Mouse (Mus musculus) liver, embryonic 11.5 days (tissue): ENCODE measurements around the gene Abcc8. TPM values are rescaled to one million over a fixed set of nuclear protein-coding genes. Genes with fewer than 3 reads are reported as not detected.

ENCODE experiments used
- ATAC-seq: fragments of 200-750 bp; cut with Nextera tagmentation; replicated peaks from 2 replicates; pipeline ENCODE4 v1.8.0; 2017; ENCODE audit warnings: moderate number of reproducible peaks, mild to moderate bottlenecking, moderate TSS enrichment, moderate library complexity; ENCODE audit not compliant: low FRiP score
- DNase-seq: peaks from one replicate; pipeline ENCODE4 v3.0.0-alpha.2; 2017; ENCODE audit warnings: low spot score
- H3K27ac ChIP-seq: fragments of 300-500 bp; sonication (generic); 2 replicates; pipeline ENCODE4 v1.5.1; 2014; ENCODE audit warnings: mild to moderate bottlenecking, low read depth, low read length, control low read depth
- H3K27me3 ChIP-seq: fragments of 300-500 bp; sonication (generic); replicated peaks from 2 replicates; pipeline ENCODE4 v1.6.1; 2014; ENCODE audit warnings: low read length, mixed read lengths; ENCODE audit not compliant: control insufficient read depth, insufficient read depth
- H3K36me3 ChIP-seq: fragments of 300-500 bp; sonication (generic); 2 replicates; pipeline ENCODE4 v1.6.1; 2014; ENCODE audit warnings: mild to moderate bottlenecking, low read length, moderate library complexity, mixed read lengths; ENCODE audit not compliant: control insufficient read depth, insufficient read depth
- H3K4me1 ChIP-seq: fragments of 300-500 bp; sonication (generic); replicated peaks from 2 replicates; pipeline ENCODE4 v1.6.1; 2014; ENCODE audit warnings: low read length, mixed read lengths; ENCODE audit not compliant: control insufficient read depth, insufficient read depth
- H3K4me2 ChIP-seq: fragments of 300-500 bp; sonication (generic); 2 replicates; pipeline ENCODE4 v1.6.1; 2014; ENCODE audit warnings: mild to moderate bottlenecking, control low read depth, moderate library complexity
- H3K4me3 ChIP-seq: fragments of 300-500 bp; sonication (generic); 2 replicates; pipeline ENCODE4 v1.5.1; 2014; ENCODE audit warnings: low read depth, low read length, control low read depth
- H3K9ac ChIP-seq: fragments of 300-500 bp; sonication (generic); 2 replicates; pipeline ENCODE4 v1.6.1; 2014; ENCODE audit warnings: low read depth, low read length, control low read depth
- H3K9me3 ChIP-seq: fragments of 300-500 bp; sonication (generic); 2 replicates; pipeline ENCODE4 v1.6.1; 2016; ENCODE audit warnings: low read length, inconsistent platforms, mixed read lengths; ENCODE audit not compliant: control insufficient read depth
- WGBS: fragments of 180-500 bp; shearing (Covaris S2); extraction: QIAGEN DNeasy Blood & Tissue Kit; methylation state at CpG from one replicate; pipeline ENCODE4 v1.1.7; 2014; 5-methylcytosine and 5-hydroxymethylcytosine counted together
- polyA plus RNA-seq: library from polyadenylated mRNA; unstranded; fragments of >200 nt; fragmentation: Nextera tagmentation; extraction: Ambion mirVana; gene quantifications from 2 replicates; pipeline ENCODE4 v1.2.1, GENCODE M21; 2014

Gene Abcc8
- polyA plus RNA-seq, 1 experiment from 2014 or later: 0.71 TPM

- 90% methylated on average over 11 of the region's 11 CpGs for WGBS
- H3K4me1 ChIP-seq: no peaks in the 10 kb centered on the region
- H3K4me3 ChIP-seq: no peak overlapping the region
- DNase-seq (no peak), ATAC-seq (no peak)
- no peak overlapping the region for H3K27ac ChIP-seq
- no peaks in the 10 kb centered on the region for H3K9me3 ChIP-seq
- H3K9ac ChIP-seq: no peak overlapping the region
- H3K27me3 ChIP-seq: no peaks in the 10 kb centered on the region
- H3K4me2 ChIP-seq: no peak overlapping the region
- no peaks in the 10 kb centered on the region for H3K36me3 ChIP-seq
Measured at GRCm38 (mm10) chr7:46165876-46166275, 14.0 kb downstream of the Abcc8 start.

GRCm38 (mm10) chr7:46162731-46163130 lies 17.1 kb downstream of the Abcc8 start:
- WGBS: 71% methylated on average over 5 of the region's 5 CpGs
- Histone ChIP-seq H3K4me3 (no peak overlapping the region), H3K27me3 (no peaks in the 10 kb centered on the region), H3K9ac (no peak overlapping the region), H3K9me3 (no peaks in the 10 kb centered on the region), H3K27ac (no peak overlapping the region), H3K36me3 (no peaks in the 10 kb centered on the region), H3K4me2 (no peak overlapping the region), H3K4me1 (no peaks in the 10 kb centered on the region)
- DNase-seq (no peak), ATAC-seq (no peak)

- Histone ChIP-seq H3K9me3 (no peaks in the 10 kb centered on the region), H3K4me1 (no peaks in the 10 kb centered on the region), H3K27me3 (no peaks in the 10 kb centered on the region), H3K9ac (no peak overlapping the region), H3K4me3 (no peak overlapping the region), H3K4me2 (no peak overlapping the region), H3K27ac (no peak overlapping the region), H3K36me3 (no peaks in the 10 kb centered on the region)
- ATAC-seq (no peak), DNase-seq (no peak)
- 72% methylated on average over 11 of the region's 11 CpGs for whole genome bisulfite sequencing
Measured at GRCm38 (mm10) chr7:46162132-46162727, 17.6 kb downstream of the Abcc8 start.

- 43% methylated on average over 3 of the region's 3 CpGs for WGBS
- Histone ChIP-seq H3K4me3 (no peak overlapping the region), H3K9ac (no peak overlapping the region), H3K27ac (no peak overlapping the region), H3K9me3 (no peaks in the 10 kb centered on the region), H3K27me3 (no peaks in the 10 kb centered on the region), H3K4me1 (no peaks in the 10 kb centered on the region), H3K4me2 (no peak overlapping the region), H3K36me3 (no peaks in the 10 kb centered on the region)
- ATAC-seq (no peak), DNase-seq (no peak)
Measured at GRCm38 (mm10) chr7:46161615-46162014, 18.2 kb downstream of the Abcc8 start.

GRCm38 (mm10) chr7:46157746-46158145 lies 22.1 kb downstream of the Abcc8 start:
- H3K4me2 ChIP-seq: no peak overlapping the region
- no peak for ATAC-seq
- WGBS: 69% methylated on average over 7 of the region's 7 CpGs

GRCm38 (mm10) chr7:46154498-46155488 lies 25.0 kb downstream of the Abcc8 start:
- Histone ChIP-seq H3K4me1 (no peaks in the 10 kb centered on the region), H3K4me2 (no peak overlapping the region), H3K4me3 (no peak overlapping the region), H3K36me3 (no peaks in the 10 kb centered on the region), H3K9me3 (no peaks in the 10 kb centered on the region), H3K27me3 (no peaks in the 10 kb centered on the region), H3K27ac (no peak overlapping the region), H3K9ac (no peak overlapping the region)
- DNase-seq: no peak
- ATAC-seq: no peak
- 74% methylated on average over 18 of the region's 18 CpGs for WGBS

More at GRCm38 (mm10) chr7:46157746-46158145, 22.1 kb downstream of the Abcc8 start:
- no peaks in the 10 kb centered on the region for H3K36me3 ChIP-seq
- H3K4me1 ChIP-seq: no peaks in the 10 kb centered on the region
- H3K9ac ChIP-seq: no peak overlapping the region
- H3K27me3 ChIP-seq: no peaks in the 10 kb centered on the region
- DNase-seq: no peak
- no peaks in the 10 kb centered on the region for H3K9me3 ChIP-seq
- H3K27ac ChIP-seq: no peak overlapping the region
- H3K4me3 ChIP-seq: no peak overlapping the region

GRCm38 (mm10) chr7:46152819-46153351 lies 26.9 kb downstream of the Abcc8 start:
- H3K27ac ChIP-seq: no peak overlapping the region
- 67% methylated on average over 9 of the region's 9 CpGs for WGBS
- no peak overlapping the region for H3K4me2 ChIP-seq
- no peak overlapping the region for H3K9ac ChIP-seq
- H3K4me1 ChIP-seq: no peaks in the 10 kb centered on the region
- ATAC-seq (no peak), DNase-seq (no peak)
- H3K9me3 ChIP-seq: no peaks in the 10 kb centered on the region
- no peaks in the 10 kb centered on the region for H3K27me3 ChIP-seq
- H3K36me3 ChIP-seq: no peaks in the 10 kb centered on the region
- no peak overlapping the region for H3K4me3 ChIP-seq

GRCm38 (mm10) chr7:46147417-46147816 lies 32.4 kb downstream of the Abcc8 start:
- Histone ChIP-seq H3K9ac (no peak overlapping the region), H3K27ac (no peak overlapping the region), H3K4me1 (no peaks in the 10 kb centered on the region), H3K4me3 (no peak overlapping the region), H3K4me2 (no peak overlapping the region), H3K27me3 (0 out of 2 replicates have a peak, but pooled peaks cover 2% of the 10 kb centered on the region), H3K9me3 (no peaks in the 10 kb centered on the region), H3K36me3 (no peaks in the 10 kb centered on the region)
- no peak for ATAC-seq
- DNase-seq: no peak
- 67% methylated on average over 7 of the region's 7 CpGs for WGBS
